Mouse (Mus musculus): ENCODE data around the gene Rcan1. TPM values are rescaled to one million over a fixed set of nuclear protein-coding genes. Genes with fewer than 3 reads are reported as not detected.

Gene Rcan1
- polyA plus RNA-seq, 1 experiment = 44.4 TPM

DNA sequence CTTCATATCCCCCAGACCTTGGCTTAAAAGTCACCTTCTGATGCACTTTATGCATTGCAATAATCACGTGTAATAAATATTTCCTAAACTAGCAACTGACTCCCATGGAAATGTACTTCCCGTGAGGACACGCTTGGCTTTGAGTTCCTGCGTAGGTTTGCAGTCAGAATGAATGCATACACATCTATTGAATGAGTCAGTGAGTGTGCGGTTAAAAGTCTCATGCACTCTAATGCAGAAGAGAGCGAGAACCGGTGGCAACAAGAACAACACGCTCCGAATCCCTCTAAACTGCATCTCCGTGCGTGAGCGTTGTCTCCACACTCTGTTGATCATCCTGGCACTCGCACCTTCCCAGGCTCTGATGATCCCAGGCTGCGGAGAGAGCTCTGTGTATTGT, 21.6 kb downstream of the Rcan1 start:
- TF ChIP-seq CTCF (conservative IDR thresholded peaks at IDR 0.05; ENCODE audit: insufficient read depth, insufficient read length, low read depth, low read length) (no peak), POLR2A (IDR thresholded peaks at IDR 0.05; ENCODE audit: low read depth, low read length) (no peak)

DNA sequence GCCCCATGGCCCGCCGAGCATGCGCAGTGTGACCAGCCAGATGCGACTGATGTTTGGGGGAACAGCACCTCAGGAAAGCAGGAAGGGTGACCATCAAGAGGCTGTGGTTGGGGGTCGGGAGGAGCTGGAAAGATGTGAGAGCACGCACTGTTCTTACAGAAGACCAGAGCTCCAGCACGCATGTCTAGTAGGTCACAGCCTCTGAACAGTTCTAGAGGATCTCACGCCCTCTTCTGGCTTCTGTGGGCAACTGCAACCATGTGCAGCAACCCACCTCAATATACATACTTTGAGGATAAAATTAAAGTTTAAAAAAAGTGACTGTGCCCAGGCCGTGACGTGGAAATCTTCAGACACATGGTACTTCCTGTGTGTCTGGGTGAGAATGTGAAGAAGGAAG, 25.3 kb downstream of the Rcan1 start:
- Histone ChIP-seq H3K36me3 (ENCODE audit: control insufficient read depth, insufficient read depth, low read length) (no peaks in the 10 kb centered on the region), H3K27me3 (replicated peaks; ENCODE audit: control insufficient read depth, insufficient read depth, low read length) (no peaks in the 10 kb centered on the region), H3K27ac (ENCODE audit: insufficient read depth, low read depth, low read length) (no peak overlapping the region), H3K4me1 (ENCODE audit: control insufficient read depth, insufficient read depth, low read length) (0 out of 2 replicates have a peak, but pooled peaks cover 4% of the 10 kb centered on the region), H3K4me3 (ENCODE audit: insufficient read depth, low read depth, low read length) (no peak overlapping the region)
- TF ChIP-seq POLR2A (IDR thresholded peaks at IDR 0.05; ENCODE audit: low read depth, low read length) = no peak
- TF ChIP-seq CTCF (conservative IDR thresholded peaks at IDR 0.05; ENCODE audit: insufficient read depth, insufficient read length, low read depth, low read length) = peak; percentile 80
- DNase-seq = peak; percentile 47
- 72% methylated on average over 10 of the region's 10 CpGs for WGBS

More for the DNA sequence above, 21.6 kb downstream of the Rcan1 start:
- 92% methylated on average over 14 of the region's 14 CpGs for WGBS
- Histone ChIP-seq H3K36me3 (ENCODE audit: control insufficient read depth, insufficient read depth, low read length) (no peaks in the 10 kb centered on the region), H3K4me3 (ENCODE audit: insufficient read depth, low read depth, low read length) (no peak overlapping the region), H3K27ac (ENCODE audit: insufficient read depth, low read depth, low read length) (no peak overlapping the region), H3K27me3 (replicated peaks; ENCODE audit: control insufficient read depth, insufficient read depth, low read length) (no peaks in the 10 kb centered on the region), H3K4me1 (ENCODE audit: control insufficient read depth, insufficient read depth, low read length) (no peaks in the 10 kb centered on the region)
- DNase-seq = no peak

DNA sequence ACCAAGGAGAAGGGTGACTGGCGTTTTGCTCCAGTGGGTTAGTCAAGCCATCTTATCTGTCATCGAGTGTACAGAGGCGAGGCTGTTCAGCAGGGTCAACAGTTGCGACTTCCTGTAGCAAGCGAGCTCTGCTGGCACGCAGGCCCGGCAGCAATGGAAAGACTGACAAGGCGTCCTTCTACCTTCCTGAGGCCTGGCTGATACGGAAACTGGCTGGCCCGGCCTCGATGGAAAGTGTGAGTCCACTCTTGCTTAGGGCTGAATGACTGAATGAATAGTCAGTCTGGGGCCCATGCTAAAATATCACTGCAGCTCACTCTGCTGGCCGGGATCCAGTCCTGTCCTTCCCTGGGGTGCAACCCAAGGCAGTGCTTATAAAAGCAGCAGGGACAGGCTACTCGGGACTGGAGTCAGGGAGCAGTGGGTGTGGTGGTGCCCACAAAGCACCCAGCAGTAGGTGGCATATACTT, 27.0 kb downstream of the Rcan1 start:
- H3K27me3 ChIP-seq (replicated peaks; ENCODE audit: control insufficient read depth, insufficient read depth, low read length) = no peaks in the 10 kb centered on the region
- 0 out of 2 replicates have a peak, but pooled peaks cover 4% of the 10 kb centered on the region for H3K4me1 ChIP-seq (ENCODE audit: control insufficient read depth, insufficient read depth, low read length)
- WGBS = 49% methylated on average over 13 of the region's 13 CpGs
- no peaks in the 10 kb centered on the region for H3K36me3 ChIP-seq (ENCODE audit: control insufficient read depth, insufficient read depth, low read length)
- peak; percentile 69 for DNase-seq
- TF ChIP-seq POLR2A (IDR thresholded peaks at IDR 0.05; ENCODE audit: low read depth, low read length) (no peak), CTCF (conservative IDR thresholded peaks at IDR 0.05; ENCODE audit: insufficient read depth, insufficient read length, low read depth, low read length) (no peak)
- peak overlapping the region; percentile 33; the same call in 1 of the 2 replicates for H3K27ac ChIP-seq (ENCODE audit: insufficient read depth, low read depth, low read length)
- H3K4me3 ChIP-seq (ENCODE audit: insufficient read depth, low read depth, low read length) = no peak overlapping the region

DNA sequence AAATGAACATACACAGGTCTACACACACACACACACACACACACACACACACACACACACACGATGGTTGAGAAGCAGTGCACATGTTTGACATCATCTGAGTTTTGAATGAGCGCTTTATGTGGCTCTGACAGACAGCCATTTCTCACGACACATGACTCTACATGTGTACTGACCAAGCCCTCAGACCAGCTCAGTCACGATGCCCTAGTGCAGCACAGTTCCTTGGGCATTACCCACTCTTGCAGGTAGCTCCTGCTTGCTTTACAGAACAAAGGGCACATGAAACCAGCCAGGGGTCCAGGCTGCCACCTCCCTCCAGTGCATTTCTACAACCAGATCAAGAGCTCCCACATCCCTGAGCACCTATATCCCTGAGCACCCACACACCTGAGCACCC, 27.7 kb downstream of the Rcan1 start:
- Histone ChIP-seq H3K4me1 (ENCODE audit: control insufficient read depth, insufficient read depth, low read length) (0 out of 2 replicates have a peak, but pooled peaks cover 4% of the 10 kb centered on the region), H3K4me3 (ENCODE audit: insufficient read depth, low read depth, low read length) (no peak overlapping the region), H3K36me3 (ENCODE audit: control insufficient read depth, insufficient read depth, low read length) (no peaks in the 10 kb centered on the region), H3K27ac (ENCODE audit: insufficient read depth, low read depth, low read length) (no peak overlapping the region), H3K27me3 (replicated peaks; ENCODE audit: control insufficient read depth, insufficient read depth, low read length) (no peaks in the 10 kb centered on the region)
- no peak for TF ChIP-seq CTCF (conservative IDR thresholded peaks at IDR 0.05; ENCODE audit: insufficient read depth, insufficient read length, low read depth, low read length)
- no peak for TF ChIP-seq POLR2A (IDR thresholded peaks at IDR 0.05; ENCODE audit: low read depth, low read length)
- WGBS = 86% methylated on average over 4 of the region's 4 CpGs
- DNase-seq = no peak

DNA sequence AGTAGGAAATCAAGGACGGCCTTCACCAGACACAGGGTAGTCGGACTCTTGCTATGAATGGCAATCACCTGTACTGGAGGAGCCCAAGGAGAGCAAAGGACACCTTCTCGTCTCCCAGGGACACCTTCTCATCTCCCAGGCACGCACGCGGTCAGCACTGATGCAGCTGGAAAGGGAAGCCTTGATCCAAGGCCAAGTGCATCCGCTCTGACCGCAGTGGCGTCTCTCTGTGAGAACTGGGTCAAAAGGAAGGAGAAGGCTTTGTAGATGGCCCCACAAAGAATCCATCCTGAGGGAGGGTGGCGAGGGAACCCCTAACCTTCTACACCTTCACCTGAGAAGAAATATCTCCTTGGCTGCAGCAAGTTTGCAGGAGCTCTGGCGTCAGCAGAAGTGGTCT, 28.5 kb downstream of the Rcan1 start:
- no peak for TF ChIP-seq CTCF (conservative IDR thresholded peaks at IDR 0.05; ENCODE audit: insufficient read depth, insufficient read length, low read depth, low read length)
- TF ChIP-seq POLR2A (IDR thresholded peaks at IDR 0.05; ENCODE audit: low read depth, low read length) = no peak
- H3K27ac ChIP-seq (ENCODE audit: insufficient read depth, low read depth, low read length) = no peak overlapping the region
- DNase-seq = no peak
- no peaks in the 10 kb centered on the region for H3K36me3 ChIP-seq (ENCODE audit: control insufficient read depth, insufficient read depth, low read length)
- WGBS = 90% methylated on average over 11 of the region's 11 CpGs
- H3K4me3 ChIP-seq (ENCODE audit: insufficient read depth, low read depth, low read length) = no peak overlapping the region
- 0 out of 2 replicates have a peak, but pooled peaks cover 4% of the 10 kb centered on the region for H3K4me1 ChIP-seq (ENCODE audit: control insufficient read depth, insufficient read depth, low read length)
- H3K27me3 ChIP-seq (replicated peaks; ENCODE audit: control insufficient read depth, insufficient read depth, low read length) = no peaks in the 10 kb centered on the region

DNA sequence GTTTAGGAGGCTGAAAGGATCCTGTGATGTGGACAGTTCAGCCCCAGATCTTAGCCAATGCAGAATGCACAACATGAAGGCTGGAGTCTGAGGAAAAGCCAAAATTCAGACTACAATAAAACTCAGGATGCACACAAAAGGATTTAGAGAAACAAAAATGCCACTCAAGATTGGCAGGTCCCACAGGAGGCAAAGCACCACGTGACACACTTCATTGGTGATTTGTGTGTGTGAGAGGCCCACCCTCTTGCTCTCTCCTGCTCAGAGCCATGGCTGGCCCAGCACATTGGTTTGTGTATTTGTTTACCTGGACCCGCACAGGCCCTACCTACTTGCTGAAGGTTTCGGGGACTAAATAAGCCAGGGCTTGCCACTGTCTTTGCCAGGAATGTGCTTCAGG, 29.5 kb downstream of the Rcan1 start:
- no peaks in the 10 kb centered on the region for H3K27me3 ChIP-seq (replicated peaks; ENCODE audit: control insufficient read depth, insufficient read depth, low read length)
- H3K36me3 ChIP-seq (ENCODE audit: control insufficient read depth, insufficient read depth, low read length) = no peaks in the 10 kb centered on the region
- H3K4me3 ChIP-seq (ENCODE audit: insufficient read depth, low read depth, low read length) = no peak overlapping the region
- H3K4me1 ChIP-seq (ENCODE audit: control insufficient read depth, insufficient read depth, low read length) = 0 out of 2 replicates have a peak, but pooled peaks cover 4% of the 10 kb centered on the region
- WGBS = 82% methylated on average over 3 of the region's 3 CpGs
- no peak overlapping the region for H3K27ac ChIP-seq (ENCODE audit: insufficient read depth, low read depth, low read length)
- TF ChIP-seq POLR2A (IDR thresholded peaks at IDR 0.05; ENCODE audit: low read depth, low read length) = no peak
- no peak for TF ChIP-seq CTCF (conservative IDR thresholded peaks at IDR 0.05; ENCODE audit: insufficient read depth, insufficient read length, low read depth, low read length)
- DNase-seq = no peak

DNA sequence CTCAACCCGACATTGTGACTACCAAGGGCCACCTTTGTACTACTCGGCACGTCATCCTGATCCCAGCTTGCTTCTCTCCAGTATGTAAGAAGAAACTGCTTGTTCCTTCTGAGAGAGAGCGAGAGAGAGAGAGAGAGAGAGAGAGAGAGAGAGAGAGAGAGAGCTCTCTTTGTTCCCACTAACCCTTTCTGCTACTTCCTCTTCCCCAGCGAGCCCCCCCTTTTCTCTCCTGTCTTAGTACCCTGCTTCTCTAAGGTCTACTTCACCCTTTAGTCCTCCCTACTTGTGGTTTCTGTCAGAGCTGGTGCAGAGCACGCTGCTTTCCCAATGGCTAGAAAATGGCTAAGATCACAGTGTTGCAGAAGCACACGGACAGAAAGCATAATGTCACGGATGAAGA, 30.4 kb downstream of the Rcan1 start:
- DNase-seq = no peak
- Histone ChIP-seq H3K36me3 (ENCODE audit: control insufficient read depth, insufficient read depth, low read length) (no peaks in the 10 kb centered on the region), H3K27me3 (replicated peaks; ENCODE audit: control insufficient read depth, insufficient read depth, low read length) (no peaks in the 10 kb centered on the region), H3K27ac (ENCODE audit: insufficient read depth, low read depth, low read length) (no peak overlapping the region), H3K4me1 (ENCODE audit: control insufficient read depth, insufficient read depth, low read length) (0 out of 2 replicates have a peak, but pooled peaks cover 4% of the 10 kb centered on the region), H3K4me3 (ENCODE audit: insufficient read depth, low read depth, low read length) (no peak overlapping the region)
- WGBS = 85% methylated on average over 8 of the region's 8 CpGs
- TF ChIP-seq CTCF (conservative IDR thresholded peaks at IDR 0.05; ENCODE audit: insufficient read depth, insufficient read length, low read depth, low read length) (no peak), POLR2A (IDR thresholded peaks at IDR 0.05; ENCODE audit: low read depth, low read length) (no peak)
